Mouse (Mus musculus): ENCODE data around the gene Plcd3.
A peak's percentile ranks its signal among the peaks of the same experiment; 100 is the strongest.

The Plcd3 gene

DNA sequence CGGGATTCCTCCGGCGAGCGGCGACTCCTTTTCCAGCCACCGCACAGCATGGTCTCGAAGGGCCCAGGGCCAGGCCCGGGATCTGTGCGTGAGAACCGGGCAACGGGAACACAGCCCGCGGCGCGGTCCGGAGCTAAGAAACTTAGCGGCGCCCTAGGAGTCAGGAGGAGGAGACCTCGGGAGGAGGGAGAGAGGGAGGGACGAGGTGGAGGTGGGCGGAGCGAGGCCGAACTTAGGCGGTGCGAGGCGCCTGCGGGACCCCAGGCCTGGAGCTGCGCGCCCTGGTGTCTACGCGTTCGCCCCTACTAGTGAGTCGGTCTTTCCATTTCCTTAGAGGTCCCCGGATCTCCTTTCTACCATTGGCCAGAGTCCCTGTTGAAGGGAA is at the start of gene Plcd3, which contains the start of gene Acbd4:
Gene Plcd3, minus strand, starts transcription at position 178 of the 385 bp plus-strand sequence.
Gene Acbd4, plus strand, starts transcription at position 202 of the 385 bp plus-strand sequence.
- peak; percentile 69 for DNase-seq (ENCODE audit: low read depth, low spot score)

GRCm38 (mm10) chr11:103149771-103150170 is 48.3 kb upstream of the Plcd3 start:
- DNase-seq (ENCODE audit: low read depth, low spot score): no peak

DNA sequence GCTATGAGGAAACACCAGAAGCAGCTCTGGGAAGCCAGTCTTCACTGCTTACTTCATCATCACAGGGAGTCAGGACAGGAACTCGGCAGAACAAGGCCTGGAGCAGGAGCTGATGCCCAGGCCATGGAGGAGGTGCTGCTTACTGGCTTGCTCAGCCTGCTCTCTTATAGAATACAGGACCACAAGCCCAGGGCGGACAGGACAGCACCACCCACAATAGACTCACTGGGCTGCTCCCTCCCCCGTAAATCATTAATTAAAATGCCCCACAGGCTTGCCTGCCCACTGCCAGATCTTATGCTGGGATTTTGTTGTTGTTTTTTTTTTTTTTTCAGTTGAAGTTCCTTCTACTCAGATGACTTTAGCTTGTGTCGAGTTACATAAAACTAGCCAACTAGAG is 46.3 kb upstream of the Plcd3 start:
- no peak for DNase-seq (ENCODE audit: low read depth, low spot score)

- DNase-seq (ENCODE audit: low read depth, low spot score): no peak
Observed at GRCm38 (mm10) chr11:103146386-103146785, 44.9 kb upstream of the Plcd3 start.

DNA sequence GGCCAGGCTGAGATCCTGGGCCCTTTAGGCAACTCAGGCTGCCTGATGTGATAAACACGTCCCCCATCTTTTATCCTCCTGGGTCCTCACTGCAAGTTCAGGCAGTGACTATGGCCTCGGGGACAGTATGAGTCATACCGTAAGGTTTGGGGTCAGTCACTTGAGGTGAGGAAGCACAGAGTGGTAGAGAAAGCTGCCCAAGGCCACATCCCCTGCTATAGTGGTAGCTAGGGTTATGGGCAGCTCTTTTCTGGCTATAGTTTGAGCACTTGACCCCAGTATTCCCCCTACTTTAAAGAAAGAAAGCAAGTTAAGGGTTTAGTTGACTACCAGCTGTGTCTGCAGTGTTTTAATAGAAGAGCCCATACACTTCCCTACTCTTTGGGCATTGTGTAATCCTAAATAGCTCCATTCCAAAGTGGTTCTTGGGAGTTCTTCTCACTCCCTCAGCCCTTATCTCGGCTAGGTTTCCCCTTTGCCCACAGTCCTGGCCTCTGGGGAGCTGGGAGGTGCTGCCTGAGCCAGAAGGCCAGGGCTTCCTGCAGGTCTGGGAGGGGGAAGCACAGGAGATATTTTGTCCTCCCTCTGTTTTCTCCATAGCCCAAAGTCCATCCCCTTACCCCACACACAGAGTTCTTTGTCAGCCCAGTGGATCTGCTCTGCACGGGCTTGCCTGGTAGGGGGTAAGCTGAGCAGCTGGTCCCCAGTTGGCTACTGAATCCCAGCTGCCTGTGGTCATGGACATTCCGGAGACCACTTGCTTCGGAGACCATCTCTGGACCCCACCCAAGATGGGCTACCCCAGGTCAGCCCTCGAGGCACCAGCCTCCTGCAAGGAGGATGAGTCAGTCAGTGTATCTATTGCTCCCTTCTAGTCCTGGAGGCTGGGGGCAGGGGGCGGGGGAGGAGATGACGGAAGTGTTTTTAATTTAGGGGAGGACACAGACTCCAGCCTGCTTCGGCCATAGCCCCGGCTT is 43.1 kb upstream of the Plcd3 start:
- DNase-seq (ENCODE audit: low read depth, low spot score): no peak

DNA sequence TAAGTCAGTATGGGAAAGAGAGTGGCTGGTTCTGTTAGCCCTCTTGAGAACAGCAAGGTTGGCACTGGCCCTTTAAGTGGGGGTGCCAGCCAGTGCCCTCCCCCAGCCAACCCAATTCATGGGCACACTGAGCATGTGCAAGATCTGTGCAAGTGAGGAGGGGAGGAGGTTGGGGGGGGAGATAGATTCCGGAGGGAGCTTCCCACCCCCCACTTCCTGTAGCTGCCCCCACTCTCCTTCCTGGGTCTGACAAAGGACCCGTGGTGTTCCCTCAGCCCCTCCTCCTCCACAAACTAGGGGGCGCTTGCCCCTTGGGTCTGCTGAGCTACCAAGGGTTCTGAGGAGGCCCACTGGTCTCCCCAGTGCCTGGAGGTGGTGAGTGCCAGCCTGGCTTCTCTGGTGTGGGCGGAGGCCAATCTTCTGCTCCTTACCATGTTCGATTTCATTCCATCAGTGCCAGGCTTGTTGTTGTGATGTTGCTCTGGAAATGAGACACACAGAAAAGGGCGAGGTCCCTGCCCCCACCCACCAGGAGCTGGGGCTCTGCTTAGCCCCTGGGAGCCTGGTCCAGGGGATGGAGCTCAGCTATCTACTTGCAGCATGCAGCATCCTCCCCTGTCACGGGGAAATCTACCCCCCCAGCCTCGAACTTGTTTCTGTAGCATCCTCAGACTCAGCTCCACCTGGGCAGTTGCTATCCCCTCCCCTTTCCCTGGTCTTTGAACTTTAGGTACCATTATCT is 41.2 kb upstream of the Plcd3 start:
- no peak for DNase-seq (ENCODE audit: low read depth, low spot score)

DNA sequence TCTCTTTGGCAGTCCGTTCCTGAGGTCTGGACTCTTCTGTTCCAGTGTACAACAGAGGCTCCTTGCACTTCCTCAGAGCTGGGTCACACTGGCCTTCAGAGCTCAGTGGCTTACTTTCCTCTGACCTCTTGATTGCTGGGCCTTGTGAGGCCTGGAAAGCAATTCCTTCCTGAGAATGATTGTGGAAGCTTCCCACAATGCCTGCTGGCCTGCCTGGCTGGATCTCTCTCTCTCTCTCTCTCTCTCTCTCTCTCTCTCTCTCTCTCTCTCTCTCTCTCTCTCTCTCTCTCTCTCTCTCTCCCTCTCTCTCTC is 40.4 kb upstream of the Plcd3 start:
- no peak for DNase-seq (ENCODE audit: low read depth, low spot score)

- DNase-seq (ENCODE audit: low read depth, low spot score): no peak
Observed at GRCm38 (mm10) chr11:103141101-103141943, 39.9 kb upstream of the Plcd3 start.

GRCm38 (mm10) chr11:103140763-103141100 is 39.3 kb upstream of the Plcd3 start:
- no peak for DNase-seq (ENCODE audit: low read depth, low spot score)

GRCm38 (mm10) chr11:103139951-103140762 is 38.7 kb upstream of the Plcd3 start:
- no peak for DNase-seq (ENCODE audit: low read depth, low spot score)

DNA sequence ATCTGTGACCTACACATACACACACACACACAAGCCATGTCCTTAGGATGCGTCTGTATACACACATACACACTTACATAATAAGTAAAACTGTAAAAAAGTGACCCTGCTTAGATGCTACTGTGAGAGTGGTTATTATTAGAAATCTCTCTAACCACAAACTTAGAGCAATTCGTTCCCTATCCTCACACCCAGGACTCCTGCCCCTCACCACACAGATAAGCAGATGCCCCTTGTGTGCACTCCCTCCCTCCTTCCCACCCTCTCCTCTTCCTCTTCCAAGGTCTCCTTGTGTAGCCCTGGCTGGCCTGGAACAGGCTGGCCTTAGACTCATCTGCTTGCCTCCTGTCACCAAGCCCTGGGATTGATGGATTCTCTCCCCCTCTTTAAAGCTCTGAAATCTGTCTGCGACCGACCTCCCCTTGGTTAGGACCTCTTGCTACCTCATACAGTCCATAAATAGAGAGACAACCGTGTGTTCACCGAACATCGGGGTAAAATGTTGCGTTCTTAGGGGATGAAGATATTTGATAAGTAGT is 34.6 kb upstream of the Plcd3 start:
- no peak for DNase-seq (ENCODE audit: low read depth, low spot score)

- DNase-seq (ENCODE audit: low read depth, low spot score): no peak
Observed at GRCm38 (mm10) chr11:103134221-103134620, 32.8 kb upstream of the Plcd3 start.

- DNase-seq (ENCODE audit: low read depth, low spot score): no peak
Observed at GRCm38 (mm10) chr11:103133456-103134185, 32.2 kb upstream of the Plcd3 start.

- DNase-seq (ENCODE audit: low read depth, low spot score): peak; percentile 99
Observed at GRCm38 (mm10) chr11:103132576-103133455, 31.4 kb upstream of the Plcd3 start.

GRCm38 (mm10) chr11:103131701-103132575 is 30.5 kb upstream of the Plcd3 start, which contains the start of gene Hexim2:
Hexim2 (plus strand) TSS chr11:103132429.
- DNase-seq (ENCODE audit: low read depth, low spot score): no peak

DNA sequence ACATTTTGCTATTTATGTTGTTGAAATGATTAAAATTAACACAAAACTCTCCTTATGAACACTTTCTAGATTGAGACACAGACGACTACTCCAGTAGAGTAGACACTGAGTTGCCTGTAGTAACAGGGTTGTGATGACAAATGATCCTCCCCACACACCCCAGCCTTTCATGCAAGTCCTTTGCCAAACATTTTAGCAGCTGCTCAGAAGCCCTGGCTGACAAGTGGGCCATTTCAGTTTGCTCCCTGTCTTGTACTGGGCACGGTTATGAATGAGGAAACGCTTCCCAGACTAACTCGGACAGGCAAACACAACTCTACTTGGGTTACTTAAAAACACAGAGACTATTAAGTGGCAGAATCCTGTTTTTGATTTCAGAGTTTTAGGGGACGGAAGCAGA is 18.9 kb upstream of the Plcd3 start:
- DNase-seq (ENCODE audit: low read depth, low spot score): no peak

DNA sequence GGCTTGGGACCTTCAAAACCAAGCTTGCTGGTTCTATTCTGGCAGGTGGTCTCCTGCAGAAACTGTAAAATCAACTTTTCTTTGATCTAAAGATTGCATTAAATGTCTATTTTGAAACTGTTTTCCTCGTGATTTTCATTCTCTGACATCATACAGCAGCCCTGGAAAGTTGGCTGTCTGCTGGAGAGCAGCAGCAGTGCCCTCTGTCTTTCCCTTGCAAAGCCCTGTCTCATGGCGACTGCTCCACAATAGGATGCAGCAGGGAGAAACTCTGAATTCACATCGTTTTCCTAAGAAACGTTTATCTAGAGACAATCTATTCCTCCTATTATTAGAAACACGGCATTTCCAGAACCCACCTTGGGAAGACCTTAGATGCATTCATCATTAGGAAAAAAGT is 18.2 kb upstream of the Plcd3 start:
- no peak for DNase-seq (ENCODE audit: low read depth, low spot score)

GRCm38 (mm10) chr11:103118866-103119265 is 17.4 kb upstream of the Plcd3 start:
- no peak for DNase-seq (ENCODE audit: low read depth, low spot score)

Measured in retina, adult 2 months (tissue).